Mouse (Mus musculus): ENCODE measurements at regions not wholly inside any gene's neighbourhood (a gene's known extent, or its start where the extent isn't known, plus 50 kb on each side); places are given as distances from the start of the nearest gene placed in this dataset.
A peak's percentile ranks its signal among the peaks of the same experiment; 100 is the strongest.
"Not testable (repeated sequence)": the region's sequence is repeated elsewhere in the genome, so short reads cannot be mapped to it uniquely, and the experiment has no call there.

GRCm38 (mm10) chr3:21774172-21774842, 302.1 kb upstream of the Tbl1xr1 start:
- Histone ChIP-seq H3K36me3 (no peaks in the 10 kb centered on the region), H3K27me3 (no peaks in the 10 kb centered on the region), H3K9me3 (no peaks in the 10 kb centered on the region), H3K9ac (no peak overlapping the region), H3K27ac (no peak overlapping the region), H3K4me1 (replicated peaks) (0 out of 2 replicates have a peak, but pooled peaks cover 3% of the 10 kb centered on the region), H3K4me3 (no peak overlapping the region), H3K4me2 (no peak overlapping the region)
- ATAC-seq (ENCODE audit: low FRiP score) = no peak
- 88% methylated on average over 4 of the region's 4 CpGs for WGBS

GRCm38 (mm10) chr3:21778789-21779188, 297.7 kb upstream of the Tbl1xr1 start:
- Histone ChIP-seq H3K9me3 (no peaks in the 10 kb centered on the region), H3K27me3 (no peaks in the 10 kb centered on the region), H3K4me3 (no peak overlapping the region), H3K4me2 (no peak overlapping the region), H3K4me1 (replicated peaks) (no peaks in the 10 kb centered on the region), H3K9ac (no peak overlapping the region), H3K27ac (no peak overlapping the region), H3K36me3 (no peaks in the 10 kb centered on the region)
- WGBS = 83% methylated on average over 4 of the region's 4 CpGs
- ATAC-seq (ENCODE audit: low FRiP score) = no peak

DNA sequence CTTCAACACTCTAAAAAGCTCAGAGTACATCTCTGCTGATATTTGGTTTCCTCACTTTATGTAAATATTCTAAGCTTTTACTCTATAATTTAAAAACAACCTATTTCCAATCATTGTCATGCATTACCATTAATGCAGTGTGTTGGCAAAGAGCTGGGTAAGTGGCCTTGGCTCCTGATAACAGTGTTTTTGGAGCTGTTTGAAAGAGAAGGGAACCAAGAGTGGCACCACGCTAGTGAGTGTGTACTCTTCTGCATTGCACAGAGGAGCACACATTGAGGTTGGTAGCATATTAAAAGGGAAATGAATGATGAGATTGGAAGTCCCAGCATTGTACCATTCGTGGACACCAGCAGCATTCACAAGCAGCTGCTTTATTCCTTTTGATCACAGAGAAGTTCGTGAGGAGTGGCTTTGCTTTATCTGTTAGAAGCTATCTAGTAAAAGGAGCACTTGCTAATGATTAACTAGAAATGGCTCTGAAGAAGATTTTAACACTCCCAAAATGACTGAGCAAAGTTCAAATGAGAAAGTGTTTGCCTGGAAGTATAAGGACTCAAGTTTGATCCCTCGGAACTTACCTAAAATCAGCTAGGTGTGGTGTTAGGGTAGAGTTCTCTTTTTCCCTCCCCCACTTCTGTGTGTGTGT, 284.3 kb upstream of the Tbl1xr1 start:
- Histone ChIP-seq H3K27me3 (no peaks in the 10 kb centered on the region), H3K36me3 (no peaks in the 10 kb centered on the region), H3K4me1 (replicated peaks) (no peaks in the 10 kb centered on the region), H3K9ac (no peak overlapping the region), H3K27ac (no peak overlapping the region), H3K4me3 (no peak overlapping the region), H3K9me3 (no peaks in the 10 kb centered on the region), H3K4me2 (no peak overlapping the region)
- 60% methylated on average over 4 of the region's 4 CpGs for WGBS
- ATAC-seq (ENCODE audit: low FRiP score) = no peak

DNA sequence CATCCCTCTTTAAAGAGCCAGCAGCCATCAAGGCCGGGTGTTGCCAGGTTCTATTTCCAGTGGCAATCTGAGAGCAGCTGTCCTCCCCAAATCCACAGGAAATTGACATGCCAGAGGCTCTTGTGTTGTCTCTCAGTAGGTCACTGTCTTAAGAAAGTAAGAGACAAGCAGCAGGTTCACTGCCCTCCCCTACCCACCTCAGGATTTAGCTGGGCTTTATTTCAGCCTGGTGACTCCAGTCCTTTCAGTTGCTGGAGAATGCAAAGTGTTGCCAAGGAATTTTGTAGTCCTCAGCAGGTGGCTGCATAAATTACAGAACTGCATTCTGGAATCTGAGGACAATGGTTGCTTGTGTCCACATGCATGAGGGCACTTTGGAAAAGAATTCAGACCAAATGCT, 278.3 kb upstream of the Tbl1xr1 start:
- peak; percentile 76; the same call in 1 of the 2 replicates for ATAC-seq (ENCODE audit: low FRiP score)
- no peak overlapping the region for H3K4me2 ChIP-seq
- H3K9ac ChIP-seq = no peak overlapping the region
- no peaks in the 10 kb centered on the region for H3K27me3 ChIP-seq
- 9% methylated on average over 1 of the region's 1 CpGs for WGBS
- H3K27ac ChIP-seq = no peak overlapping the region
- no peaks in the 10 kb centered on the region for H3K36me3 ChIP-seq
- peaks cover 4% of the 10 kb centered on the region; the same call in 1 of the 2 replicates for H3K4me1 ChIP-seq (replicated peaks)
- no peak overlapping the region for H3K4me3 ChIP-seq
- H3K9me3 ChIP-seq = no peaks in the 10 kb centered on the region

GRCm38 (mm10) chr3:21803886-21804285, 272.6 kb upstream of the Tbl1xr1 start:
- WGBS = 83% methylated on average over 2 of the region's 2 CpGs
- H3K4me2 ChIP-seq = not testable (repeated sequence)

DNA sequence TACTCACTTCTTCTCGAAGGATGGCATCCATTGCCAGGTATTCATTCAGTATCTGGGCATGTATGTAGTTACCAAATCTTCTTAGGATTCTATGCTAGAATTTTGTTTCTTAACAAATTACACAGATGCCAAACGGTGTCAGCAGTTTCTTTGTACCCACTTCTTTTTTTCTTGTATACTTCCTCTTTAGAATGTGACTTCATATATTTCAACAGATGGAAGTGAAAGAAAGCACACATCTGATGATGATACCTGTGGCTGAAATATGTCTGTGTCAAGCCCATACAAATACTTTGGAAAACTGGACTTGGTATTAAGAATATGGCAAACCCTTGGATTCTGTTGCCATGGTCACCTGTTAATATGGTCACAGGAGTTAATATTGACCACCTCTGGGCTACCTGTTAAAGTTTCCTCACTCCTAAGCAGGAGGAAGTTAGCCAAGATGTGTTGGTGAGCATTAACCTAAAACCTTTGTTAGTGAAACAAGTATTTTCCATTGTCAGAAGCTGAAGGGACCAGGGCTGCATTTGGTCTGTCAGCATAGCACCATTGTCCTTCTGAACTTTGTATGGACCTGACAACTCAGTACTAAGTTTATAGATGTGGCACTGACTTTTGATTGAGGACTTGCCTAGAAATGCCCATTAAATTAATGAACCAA, 269.8 kb upstream of the Tbl1xr1 start:
- H3K9me3 ChIP-seq = no peaks in the 10 kb centered on the region
- H3K27me3 ChIP-seq = no peaks in the 10 kb centered on the region
- no peak overlapping the region for H3K9ac ChIP-seq
- 92% methylated on average over 2 of the region's 2 CpGs for WGBS
- H3K4me1 ChIP-seq (replicated peaks) = peaks cover 14% of the 10 kb centered on the region
- no peaks in the 10 kb centered on the region for H3K36me3 ChIP-seq
- no peak overlapping the region for H3K4me3 ChIP-seq
- no peak overlapping the region for H3K27ac ChIP-seq
- ATAC-seq (ENCODE audit: low FRiP score) = no peak
- H3K4me2 ChIP-seq = no peak overlapping the region

More at GRCm38 (mm10) chr3:21803886-21804285, 272.6 kb upstream of the Tbl1xr1 start:
- H3K27me3 ChIP-seq; H3K36me3 ChIP-seq; H3K27ac ChIP-seq; H3K9me3 ChIP-seq; H3K4me3 ChIP-seq; H3K4me1 ChIP-seq (replicated peaks); H3K9ac ChIP-seq; ATAC-seq (ENCODE audit: low FRiP score): not testable (repeated sequence)

- WGBS = 44% methylated on average over 2 of the region's 2 CpGs
- ATAC-seq (ENCODE audit: low FRiP score) = no peak
- Histone ChIP-seq H3K9me3 (no peaks in the 10 kb centered on the region), H3K27me3 (no peaks in the 10 kb centered on the region), H3K4me2 (no peak overlapping the region), H3K9ac (no peak overlapping the region), H3K27ac (no peak overlapping the region), H3K4me3 (no peak overlapping the region), H3K36me3 (no peaks in the 10 kb centered on the region), H3K4me1 (replicated peaks) (peaks cover 14% of the 10 kb centered on the region)
Observed at GRCm38 (mm10) chr3:21808539-21808938, 267.9 kb upstream of the Tbl1xr1 start.

- WGBS = 5% methylated on average over 2 of the region's 2 CpGs
- H3K27ac ChIP-seq = peak overlapping the region; percentile 52; the same call in 1 of the 2 replicates
Observed at GRCm38 (mm10) chr3:21809769-21810470, 266.5 kb upstream of the Tbl1xr1 start.

GRCm38 (mm10) chr3:21813401-21813800, 263.1 kb upstream of the Tbl1xr1 start:
- Histone ChIP-seq H3K4me1 (replicated peaks) (peaks cover 14% of the 10 kb centered on the region), H3K4me3 (no peak overlapping the region), H3K9me3 (no peaks in the 10 kb centered on the region), H3K27ac (no peak overlapping the region), H3K4me2 (no peak overlapping the region), H3K27me3 (no peaks in the 10 kb centered on the region), H3K9ac (no peak overlapping the region), H3K36me3 (no peaks in the 10 kb centered on the region)
- ATAC-seq (ENCODE audit: low FRiP score) = no peak
- 86% methylated on average over 1 of the region's 1 CpGs for WGBS

More at GRCm38 (mm10) chr3:21809769-21810470, 266.5 kb upstream of the Tbl1xr1 start:
- Histone ChIP-seq H3K36me3 (no peaks in the 10 kb centered on the region), H3K27me3 (no peaks in the 10 kb centered on the region), H3K4me1 (replicated peaks) (peaks cover 14% of the 10 kb centered on the region), H3K9me3 (no peaks in the 10 kb centered on the region), H3K4me2 (no peak overlapping the region), H3K9ac (no peak overlapping the region), H3K4me3 (no peak overlapping the region)
- peak; percentile 79 for ATAC-seq (ENCODE audit: low FRiP score)

DNA sequence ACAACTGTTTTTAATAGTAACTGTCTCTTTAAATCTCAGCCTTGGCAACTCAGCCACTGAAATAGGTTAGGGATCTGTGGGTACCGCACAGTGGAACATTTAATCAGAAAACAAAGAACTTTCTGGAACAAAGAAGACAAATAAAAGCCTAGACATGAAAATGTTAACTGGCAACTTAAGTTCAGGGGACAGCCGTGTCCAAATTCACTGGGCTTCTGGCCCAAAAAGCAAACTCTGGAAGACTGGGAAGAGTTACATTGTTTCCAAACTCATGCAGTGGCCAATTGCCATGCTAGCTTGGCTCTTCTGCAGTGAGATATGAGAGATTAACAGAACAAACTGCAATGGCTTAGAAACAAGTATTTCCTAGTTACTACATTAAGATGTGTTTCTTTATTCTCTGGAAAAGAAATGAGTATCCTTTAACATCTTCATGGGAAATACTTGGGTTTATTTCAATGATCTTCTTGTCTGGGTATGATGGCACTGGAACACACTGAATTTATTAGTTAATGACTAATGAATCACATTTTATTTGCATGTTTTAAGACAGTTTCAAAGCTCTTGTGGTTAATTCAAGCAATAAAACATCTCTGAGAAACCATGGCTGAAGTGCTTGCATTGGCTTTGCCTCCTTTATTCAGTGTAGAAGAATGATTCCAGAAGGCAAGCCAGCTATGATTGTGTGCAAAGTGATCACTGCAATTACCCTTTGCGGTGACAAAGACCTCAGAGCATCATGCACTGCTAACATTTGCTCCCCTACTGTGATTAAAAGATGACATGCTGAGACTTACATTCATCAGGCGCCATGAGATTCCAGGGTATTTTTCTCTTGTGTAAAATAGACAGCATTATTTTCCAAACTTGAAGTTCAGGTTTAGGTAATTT, 259.2 kb upstream of the Tbl1xr1 start:
- no peak overlapping the region for H3K4me2 ChIP-seq
- H3K4me3 ChIP-seq = no peak overlapping the region
- 44% methylated on average over 4 of the region's 4 CpGs for whole genome bisulfite sequencing
- no peak for ATAC-seq (ENCODE audit: low FRiP score)
- H3K27ac ChIP-seq = no peak overlapping the region
- H3K27me3 ChIP-seq = no peaks in the 10 kb centered on the region
- no peaks in the 10 kb centered on the region for H3K4me1 ChIP-seq (replicated peaks)
- no peak overlapping the region for H3K9ac ChIP-seq
- H3K9me3 ChIP-seq = no peaks in the 10 kb centered on the region
- no peaks in the 10 kb centered on the region for H3K36me3 ChIP-seq

DNA sequence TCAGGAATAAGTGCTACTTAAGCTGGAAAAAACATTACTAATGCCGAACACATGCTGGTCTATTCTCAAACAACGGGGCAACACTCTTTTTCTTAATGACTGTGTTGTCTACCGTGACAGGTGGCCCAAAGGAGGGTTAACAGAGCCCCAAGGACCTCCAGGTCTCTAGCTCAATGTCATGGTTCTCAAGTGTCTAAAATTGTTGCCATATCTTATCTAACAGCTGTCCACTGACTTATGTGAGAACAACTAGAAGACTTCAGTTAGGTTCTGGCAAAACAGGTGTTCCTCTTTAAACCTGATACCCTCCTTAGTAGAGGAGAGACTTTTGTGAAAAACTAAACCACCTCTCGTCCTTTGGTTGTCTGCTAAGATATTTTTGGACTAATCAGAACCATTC, 257.4 kb upstream of the Tbl1xr1 start:
- ATAC-seq (ENCODE audit: low FRiP score) = no peak
- no peaks in the 10 kb centered on the region for H3K36me3 ChIP-seq
- H3K9ac ChIP-seq = no peak overlapping the region
- no peak overlapping the region for H3K4me2 ChIP-seq
- no peak overlapping the region for H3K4me3 ChIP-seq
- H3K9me3 ChIP-seq = no peaks in the 10 kb centered on the region
- 75% methylated on average over 4 of the region's 4 CpGs for WGBS
- no peak overlapping the region for H3K27ac ChIP-seq
- H3K27me3 ChIP-seq = no peaks in the 10 kb centered on the region
- peaks cover 2% of the 10 kb centered on the region; the same call in 1 of the 2 replicates for H3K4me1 ChIP-seq (replicated peaks)
